Mouse (Mus musculus) adrenal gland, adult 8-10 months (tissue): ENCODE measurements around the gene Hao1. TPM values are rescaled to one million over a fixed set of nuclear protein-coding genes. Genes with fewer than 3 reads are reported as not detected.

ENCODE experiments used
- DNase-seq: peaks from one replicate; pipeline ENCODE4 v3.0.0; 2022
- total RNA-seq, 4 experiments: library from RNA; stranded (reverse); gene quantifications; 2 replicates each; pipeline ENCODE4 v1.2.4; 2022

Hao1 gene
- total RNA-seq, 4 experiments from 2014 or later, result 0.32 to 2.2 (median 0.44) TPM; not detected in 1

DNA sequence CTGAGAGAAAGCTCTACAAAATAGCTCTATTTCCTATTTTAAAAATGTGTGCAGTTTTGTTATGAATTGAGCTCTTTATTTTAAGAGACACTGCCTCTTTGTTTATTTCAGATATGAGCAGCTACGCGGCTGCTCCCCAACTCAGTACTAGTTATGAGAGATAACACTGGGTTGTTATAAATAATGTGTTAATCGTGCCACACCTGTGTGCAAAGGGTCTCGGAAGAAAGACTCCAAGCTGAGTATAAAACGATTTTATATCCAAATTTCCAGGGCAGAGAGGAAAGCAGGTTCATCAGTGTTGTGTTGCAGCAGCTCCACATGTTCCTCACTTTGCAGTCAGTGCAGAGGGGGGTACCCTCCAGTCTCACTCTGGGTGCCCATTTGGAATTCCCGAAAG is 91.8 kb downstream of the Hao1 start:
- no peak for DNase-seq

DNA sequence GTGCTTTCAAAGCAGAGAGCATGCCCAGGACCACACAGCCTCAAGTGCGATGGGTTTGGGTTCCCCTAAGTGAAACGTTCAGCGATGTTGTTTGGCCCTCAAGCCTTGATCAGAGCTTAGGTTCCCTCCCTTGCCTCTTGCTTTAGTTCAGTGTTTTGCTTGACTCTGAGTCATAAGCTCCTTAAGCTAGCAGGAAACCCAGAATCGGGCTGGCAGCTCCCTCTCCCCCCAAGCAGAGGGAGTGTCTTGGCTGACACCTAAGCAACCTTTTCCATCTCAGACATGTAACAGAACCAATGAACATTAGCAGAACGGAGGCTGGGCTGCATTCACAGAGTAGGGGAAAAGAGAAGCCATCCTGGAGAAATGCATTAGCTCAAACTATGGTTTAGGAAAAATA is 93.3 kb downstream of the Hao1 start:
- no peak for DNase-seq

DNA sequence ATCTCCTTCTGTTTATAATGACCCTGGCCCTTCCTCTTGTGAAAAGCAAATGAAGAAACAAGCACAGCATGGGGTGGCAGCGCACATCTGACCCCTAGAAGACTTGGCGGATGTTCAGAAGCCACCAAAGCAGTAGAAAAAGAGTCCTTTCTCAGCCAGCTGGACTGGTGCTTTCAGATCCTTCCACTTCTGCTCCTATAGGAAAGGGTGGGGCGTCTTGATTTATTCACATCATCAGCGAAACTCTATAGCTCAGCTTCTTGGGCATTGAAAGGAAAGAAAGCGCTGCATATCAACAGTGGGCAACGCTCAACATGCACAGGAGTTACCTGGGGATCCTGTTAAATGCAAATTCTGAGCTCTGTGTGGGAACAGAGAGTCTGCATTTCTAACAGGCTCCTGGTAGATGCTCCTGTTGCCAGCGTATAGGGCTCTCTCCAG is 98.1 kb downstream of the Hao1 start:
- no peak for DNase-seq

DNA sequence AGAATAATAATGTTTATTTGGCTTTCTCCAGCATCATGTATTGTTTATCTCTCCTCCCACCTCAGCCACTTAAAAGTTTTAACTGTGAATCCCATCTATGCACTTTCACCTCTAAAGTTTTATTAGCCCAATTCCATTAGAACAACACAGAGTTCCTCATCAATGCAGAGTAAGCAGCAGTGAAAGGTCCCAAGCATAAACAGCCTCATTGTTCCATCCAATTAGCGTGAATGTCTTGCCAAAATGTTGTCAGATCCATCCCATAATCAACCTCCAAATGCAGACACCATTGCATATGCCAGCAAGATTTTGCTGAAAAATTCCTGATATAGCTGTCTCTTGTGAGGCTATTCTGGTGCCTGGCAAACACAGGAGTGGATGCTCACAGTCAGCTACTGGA is 101.4 kb downstream of the Hao1 start:
- no peak for DNase-seq

DNA sequence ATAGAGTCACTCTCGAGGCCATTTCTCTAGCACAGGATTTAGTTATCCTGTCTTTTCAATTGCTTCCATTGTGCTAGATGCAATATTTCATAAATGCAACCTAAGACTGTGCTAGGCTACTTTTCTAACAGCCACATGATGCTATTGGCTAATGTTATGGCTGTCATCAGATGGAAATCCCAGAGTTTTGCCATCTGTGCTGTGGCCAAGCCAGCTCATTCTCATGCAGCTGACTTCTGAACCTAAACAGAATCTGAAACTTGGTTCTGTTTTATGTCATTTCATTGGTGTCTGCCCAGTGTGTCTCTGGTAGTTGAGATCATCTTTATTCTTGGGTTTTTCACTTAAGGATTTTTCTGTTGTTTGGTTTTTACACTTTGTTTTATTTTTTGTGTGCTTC is 103.2 kb downstream of the Hao1 start:
- no peak for DNase-seq

Other genes starting within 250 kb of the Hao1 start
- gene Tmx4, start 89.8 kb upstream of the Hao1 start, total RNA-seq, result 10 to 100 TPM; 46.9 to 59.3 (median 54.2) TPM
- gene Plcb1, start 231.7 kb upstream of the Hao1 start, total RNA-seq, result 100 to 1,000 TPM in 3 of 4 experiments, 10 to 100 TPM in 1; 95.6 to 151 (median 117) TPM